Mouse (Mus musculus) intestine, embryonic 14.5 days (tissue): Measurements from ENCODE around the gene Haus7. TPM values are rescaled to one million over a fixed set of nuclear protein-coding genes. Genes with fewer than 3 reads are reported as not detected.

ENCODE experiments used
- ATAC-seq: fragments of 200-750 bp; cut with Nextera tagmentation; replicated peaks from 2 replicates; pipeline ENCODE4 v1.8.0; 2017; ENCODE audit warnings: low read depth, moderate number of reproducible peaks, moderate TSS enrichment, moderate library complexity; ENCODE audit not compliant: low FRiP score, low TSS enrichment
- DNase-seq: peaks from one replicate; pipeline ENCODE4 v3.0.0-alpha.2; 2018; ENCODE audit warnings: low spot score
- H3K27ac ChIP-seq: fragments of 300-500 bp; sonication (generic); 2 replicates; pipeline ENCODE4 v1.5.1; 2014; ENCODE audit warnings: low read depth, mild to moderate bottlenecking, control low read depth
- H3K27me3 ChIP-seq: fragments of 300-500 bp; sonication (generic); replicated peaks from 2 replicates; pipeline ENCODE4 v1.6.1; 2014; ENCODE audit warnings: low read length, control low read depth; ENCODE audit not compliant: control insufficient read depth, insufficient read depth
- H3K36me3 ChIP-seq: fragments of 300-500 bp; sonication (generic); 2 replicates; pipeline ENCODE4 v1.6.1; 2014; ENCODE audit warnings: low read length, control low read depth; ENCODE audit not compliant: control insufficient read depth, insufficient read depth
- H3K4me1 ChIP-seq: fragments of 300-500 bp; sonication (generic); replicated peaks from 2 replicates; pipeline ENCODE4 v1.6.1; 2014; ENCODE audit warnings: low read length, control low read depth, mixed read lengths; ENCODE audit not compliant: control insufficient read depth, insufficient read depth
- H3K4me2 ChIP-seq: fragments of 300-500 bp; sonication (generic); 2 replicates; pipeline ENCODE4 v1.6.1; 2014; ENCODE audit warnings: low read length
- H3K4me3 ChIP-seq: fragments of 300-500 bp; sonication (generic); 2 replicates; pipeline ENCODE4 v1.5.1; 2014; ENCODE audit warnings: low read depth, low read length, control low read depth, mixed read lengths
- H3K9ac ChIP-seq: fragments of 300-500 bp; sonication (generic); 2 replicates; pipeline ENCODE4 v1.6.1; 2014; ENCODE audit warnings: mild to moderate bottlenecking, low read length
- H3K9me3 ChIP-seq: fragments of 300-500 bp; sonication (generic); 2 replicates; pipeline ENCODE4 v1.6.1; 2016; ENCODE audit warnings: low read length, control low read depth; ENCODE audit not compliant: control insufficient read depth
- WGBS: fragments of 180-500 bp; shearing (Covaris S2); extraction: QIAGEN DNeasy Blood & Tissue Kit; methylation state at CpG from one replicate; pipeline ENCODE4 v1.1.7; 2014; 5-methylcytosine and 5-hydroxymethylcytosine counted together
- polyA plus RNA-seq: library from polyadenylated mRNA; unstranded; fragments of >200 nt; fragmentation: Nextera tagmentation; extraction: Ambion mirVana; gene quantifications from 2 replicates; pipeline ENCODE4 v1.2.1, GENCODE M21; 2014

Haus7 gene
- polyA plus RNA-seq, 1 experiment from 2014 or later, result 59.4 TPM

GRCm38 (mm10) chrX:73484076-73484475 lies 25.2 kb upstream of the Haus7 start:
- Histone ChIP-seq H3K27me3 (0 out of 2 replicates have a peak, but pooled peaks cover 5% of the 10 kb centered on the region), H3K4me3 (peak overlapping the region; percentile 31), H3K4me2 (peak overlapping the region; percentile 49), H3K9me3 (no peaks in the 10 kb centered on the region), H3K36me3 (no peaks in the 10 kb centered on the region), H3K4me1 (peaks cover 5% of the 10 kb centered on the region; the same call in 1 of the 2 replicates), H3K27ac (0 out of 2 replicates have a peak overlapping the region, but pooled peaks have one; percentile 43), H3K9ac (peak overlapping the region; percentile 38; the same call in 1 of the 2 replicates)
- ATAC-seq (no peak), DNase-seq (no peak)
- 50% methylated on average over 1 of the region's 1 CpGs for WGBS

GRCm38 (mm10) chrX:73483484-73483810 lies 24.6 kb upstream of the Haus7 start, which contains the start of gene Bgn:
Gene Bgn (plus strand): TSS chrX:73483602.
- WGBS, result 25% methylated on average over 7 of the region's 14 CpGs
- H3K9me3 ChIP-seq, result no peaks in the 10 kb centered on the region
- H3K27me3 ChIP-seq, result 0 out of 2 replicates have a peak, but pooled peaks cover 5% of the 10 kb centered on the region
- H3K27ac ChIP-seq, result peak within 1 kb of the TSS; percentile 43; the same call in 1 of the 2 replicates
- peak within 1 kb of the TSS; percentile 38; the same call in 1 of the 2 replicates for H3K9ac ChIP-seq
- ATAC-seq (0 out of 2 replicates have a peak, but pooled peaks have one; percentile 32), DNase-seq (no peak)
- H3K4me1 ChIP-seq, result peaks cover 5% of the 10 kb centered on the region; the same call in 1 of the 2 replicates
- H3K36me3 ChIP-seq, result no peaks in the 10 kb centered on the region
- H3K4me3 ChIP-seq, result peak within 1 kb of the TSS; percentile 31
- H3K4me2 ChIP-seq, result peak within 1 kb of the TSS; percentile 49

GRCm38 (mm10) chrX:73482643-73483483 lies 24.0 kb upstream of the Haus7 start:
- no peaks in the 10 kb centered on the region for H3K9me3 ChIP-seq
- ATAC-seq (no peak), DNase-seq (no peak)
- peak overlapping the region; percentile 49 for H3K4me2 ChIP-seq
- H3K4me1 ChIP-seq, result peaks cover 5% of the 10 kb centered on the region; the same call in 1 of the 2 replicates
- no peak overlapping the region for H3K9ac ChIP-seq
- H3K4me3 ChIP-seq, result no peak overlapping the region
- 0 out of 2 replicates have a peak, but pooled peaks cover 5% of the 10 kb centered on the region for H3K27me3 ChIP-seq
- WGBS, result 24% methylated on average over 3 of the region's 4 CpGs
- H3K27ac ChIP-seq, result no peak overlapping the region
- no peaks in the 10 kb centered on the region for H3K36me3 ChIP-seq

GRCm38 (mm10) chrX:73480334-73480733 lies 21.5 kb upstream of the Haus7 start:
- DNase-seq (no peak), ATAC-seq (no peak)
- H3K9me3 ChIP-seq, result no peaks in the 10 kb centered on the region
- no peak overlapping the region for H3K4me2 ChIP-seq
- H3K27ac ChIP-seq, result peak overlapping the region; percentile 77
- no peak overlapping the region for H3K9ac ChIP-seq
- WGBS, result 42% methylated on average over 2 of the region's 2 CpGs
- 0 out of 2 replicates have a peak, but pooled peaks cover 5% of the 10 kb centered on the region for H3K27me3 ChIP-seq
- H3K4me1 ChIP-seq, result peaks cover 5% of the 10 kb centered on the region; the same call in 1 of the 2 replicates
- no peaks in the 10 kb centered on the region for H3K36me3 ChIP-seq
- H3K4me3 ChIP-seq, result no peak overlapping the region

- DNase-seq (no peak), ATAC-seq (no peak)
Observed at GRCm38 (mm10) chrX:73479656-73480055, 20.8 kb upstream of the Haus7 start.

GRCm38 (mm10) chrX:73477500-73477899 lies 18.7 kb upstream of the Haus7 start:
- 0 out of 2 replicates have a peak, but pooled peaks cover 5% of the 10 kb centered on the region for H3K27me3 ChIP-seq
- no peaks in the 10 kb centered on the region for H3K36me3 ChIP-seq
- H3K4me3 ChIP-seq, result no peak overlapping the region
- ATAC-seq (no peak), DNase-seq (no peak)
- peaks cover 15% of the 10 kb centered on the region; the same call in 1 of the 2 replicates for H3K4me1 ChIP-seq
- 79% methylated on average over 2 of the region's 2 CpGs for WGBS
- H3K27ac ChIP-seq, result no peak overlapping the region
- H3K4me2 ChIP-seq, result no peak overlapping the region
- no peaks in the 10 kb centered on the region for H3K9me3 ChIP-seq
- H3K9ac ChIP-seq, result no peak overlapping the region

More at GRCm38 (mm10) chrX:73479656-73480055, 20.8 kb upstream of the Haus7 start:
- H3K27ac ChIP-seq, result peak overlapping the region; percentile 77
- no peaks in the 10 kb centered on the region for H3K36me3 ChIP-seq
- H3K4me1 ChIP-seq, result peaks cover 10% of the 10 kb centered on the region; the same call in 1 of the 2 replicates
- H3K4me3 ChIP-seq, result no peak overlapping the region
- H3K27me3 ChIP-seq, result 0 out of 2 replicates have a peak, but pooled peaks cover 5% of the 10 kb centered on the region
- H3K4me2 ChIP-seq, result no peak overlapping the region
- H3K9me3 ChIP-seq, result no peaks in the 10 kb centered on the region
- no peak overlapping the region for H3K9ac ChIP-seq

- Histone ChIP-seq H3K4me2 (no peak overlapping the region), H3K27ac (peak overlapping the region; percentile 43; the same call in 1 of the 2 replicates)
- no peak for DNase-seq
Observed at GRCm38 (mm10) chrX:73476621-73477020, 17.8 kb upstream of the Haus7 start.

GRCm38 (mm10) chrX:73475658-73476256 lies 16.9 kb upstream of the Haus7 start:
- Histone ChIP-seq H3K27me3 (0 out of 2 replicates have a peak, but pooled peaks cover 5% of the 10 kb centered on the region), H3K27ac (0 out of 2 replicates have a peak overlapping the region, but pooled peaks have one; percentile 43), H3K36me3 (no peaks in the 10 kb centered on the region), H3K4me1 (peaks cover 13% of the 10 kb centered on the region; the same call in 1 of the 2 replicates), H3K4me3 (no peak overlapping the region), H3K9ac (no peak overlapping the region), H3K4me2 (no peak overlapping the region), H3K9me3 (no peaks in the 10 kb centered on the region)
- 100% methylated on average over 1 of the region's 1 CpGs for WGBS
- DNase-seq (no peak), ATAC-seq (no peak)

More at GRCm38 (mm10) chrX:73476621-73477020, 17.8 kb upstream of the Haus7 start:
- 0 out of 2 replicates have a peak, but pooled peaks have one; percentile 36 for ATAC-seq
- WGBS, result 31% methylated on average over 2 of the region's 2 CpGs
- H3K4me3 ChIP-seq, result no peak overlapping the region
- H3K9me3 ChIP-seq, result no peaks in the 10 kb centered on the region
- H3K36me3 ChIP-seq, result no peaks in the 10 kb centered on the region
- peaks cover 15% of the 10 kb centered on the region; the same call in 1 of the 2 replicates for H3K4me1 ChIP-seq
- 0 out of 2 replicates have a peak, but pooled peaks cover 5% of the 10 kb centered on the region for H3K27me3 ChIP-seq
- H3K9ac ChIP-seq, result no peak overlapping the region
